Mouse (Mus musculus) bone marrow, adult 2 months (tissue): ENCODE results near the gene Vsig10. TPM values are rescaled to one million over a fixed set of nuclear protein-coding genes. Genes with fewer than 3 reads are reported as not detected.

Experiments
- H3K27ac ChIP-seq: fragments of 200-500 bp; 2 replicates; pipeline ENCODE4 v1.5.1; 2012; ENCODE audit warnings: low read depth, mild to moderate bottlenecking, control low read depth, inconsistent platforms, low read length; ENCODE audit not compliant: control insufficient read depth, poor library complexity, insufficient read depth
- H3K4me1 ChIP-seq: fragments of 200-500 bp; 2 replicates; pipeline ENCODE4 v1.6.1; 2011; ENCODE audit warnings: low read length; ENCODE audit not compliant: control insufficient read depth, insufficient read depth
- H3K4me3 ChIP-seq: fragments of 200-500 bp; replicated peaks from 2 replicates; pipeline ENCODE3; 2011; ENCODE audit warnings: mild to moderate bottlenecking, low read depth, low read length, control low read depth; ENCODE audit not compliant: control insufficient read depth
- CTCF ChIP-seq: fragments of 200-500 bp; IDR thresholded peaks from 2 replicates; pipeline ENCODE4 v1.5.1; 2011; ENCODE audit warnings: low read length, control low read depth; ENCODE audit not compliant: control insufficient read depth, insufficient read depth
- POLR2A ChIP-seq: fragments of 200-500 bp; IDR thresholded peaks from 2 replicates; pipeline ENCODE4 v1.6.1; 2011; ENCODE audit warnings: low read depth, mild to moderate bottlenecking, control low read depth, low read length, borderline replicate concordance; ENCODE audit not compliant: control insufficient read depth
- WGBS: fragments of 180-500 bp; shearing (Covaris S2); methylation state at CpG from one replicate; pipeline ENCODE4 v1.1.7; 2018; 5-methylcytosine and 5-hydroxymethylcytosine counted together
- polyA plus RNA-seq: library from polyadenylated mRNA; stranded (reverse); fragments of >200 nt; gene quantifications from 2 replicates; pipeline ENCODE4 v1.2.4, GENCODE M21; 2011; ENCODE audit warnings: low replicate concordance; ENCODE audit not compliant: missing spikeins, insufficient read depth, insufficient read length

The Vsig10 gene
- 2.1 and 5.3 TPM in 2 replicates for polyA plus RNA-seq

DNA sequence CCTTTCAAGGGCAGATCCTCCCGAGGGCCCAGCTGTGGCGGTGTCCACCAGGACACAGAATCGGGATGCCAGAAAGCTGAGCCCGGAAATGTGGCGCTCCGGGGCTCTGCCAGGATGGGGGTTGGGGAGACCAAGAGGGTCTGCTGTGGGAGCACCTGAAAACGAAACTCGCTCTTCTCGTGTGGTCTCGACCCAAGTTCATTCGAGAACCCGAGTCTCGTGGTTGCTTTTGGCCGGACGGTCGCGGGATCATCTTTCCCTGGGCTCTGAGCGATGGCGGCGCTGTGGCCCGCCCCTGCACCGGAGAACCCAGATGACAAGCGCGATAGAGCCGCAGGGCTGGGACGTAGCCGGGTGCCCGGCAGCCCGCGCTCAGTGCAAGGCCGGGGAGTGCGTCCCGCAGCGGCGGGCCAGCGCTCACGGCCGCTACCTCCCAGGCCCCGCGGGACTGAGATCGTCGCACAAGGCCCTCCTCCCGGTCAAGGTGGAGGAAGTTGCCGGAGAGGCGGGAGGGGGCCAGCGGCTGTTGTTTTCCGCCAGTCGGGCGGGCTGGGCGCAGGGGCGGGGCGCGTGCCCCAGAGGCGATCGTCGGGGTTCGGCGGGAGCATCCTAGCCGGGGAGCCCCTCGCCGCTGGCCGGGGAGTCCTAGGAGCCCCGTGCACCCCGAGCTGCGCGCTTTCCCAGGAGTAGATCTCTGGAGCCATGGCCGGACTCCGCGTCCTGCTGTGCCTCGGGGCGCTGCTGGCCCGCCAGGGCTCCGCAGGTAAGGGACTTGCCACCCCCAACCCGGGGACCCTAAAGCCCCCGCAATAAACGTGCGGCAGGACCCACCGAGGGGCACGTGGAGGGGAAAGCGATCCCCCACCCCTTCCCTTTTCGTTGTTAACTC is at the start of gene Vsig10:
Gene Vsig10 (plus strand): TSS at position 343 of the 889 bp plus-strand sequence.
- H3K27ac ChIP-seq = peak within 1 kb of the TSS; percentile 55
- TF ChIP-seq CTCF (no peak), POLR2A (peak; percentile 50; the same call in 1 of the 2 replicates)
- peak within 1 kb of the TSS; percentile 68 for H3K4me3 ChIP-seq
- no peaks in the 10 kb centered on the region for H3K4me1 ChIP-seq
- WGBS = under 1% methylated on average over 81 of the region's 81 CpGs

DNA sequence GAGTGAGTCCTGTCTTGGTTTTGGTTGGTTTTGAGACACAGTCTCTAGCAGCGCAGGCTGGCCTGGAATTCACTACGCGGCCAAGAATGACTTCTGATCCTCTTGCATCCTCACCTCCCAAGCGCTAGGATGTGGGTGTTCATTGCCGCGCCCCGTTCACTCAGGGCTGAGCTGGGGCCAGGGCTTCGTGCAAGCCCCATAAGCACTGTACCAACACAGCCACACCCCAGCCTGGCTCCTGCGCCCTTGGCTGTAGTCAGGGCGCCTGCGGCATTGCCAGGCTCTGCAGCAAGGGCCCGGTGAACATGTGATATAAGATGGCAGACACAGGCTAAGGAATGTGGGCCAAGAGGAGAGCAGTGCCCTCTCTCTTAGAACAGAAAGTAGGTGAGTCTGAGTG is 49.5 kb upstream of the Vsig10 start:
- WGBS = 93% methylated on average over 12 of the region's 12 CpGs
- TF ChIP-seq POLR2A (no peak), CTCF (no peak)

DNA sequence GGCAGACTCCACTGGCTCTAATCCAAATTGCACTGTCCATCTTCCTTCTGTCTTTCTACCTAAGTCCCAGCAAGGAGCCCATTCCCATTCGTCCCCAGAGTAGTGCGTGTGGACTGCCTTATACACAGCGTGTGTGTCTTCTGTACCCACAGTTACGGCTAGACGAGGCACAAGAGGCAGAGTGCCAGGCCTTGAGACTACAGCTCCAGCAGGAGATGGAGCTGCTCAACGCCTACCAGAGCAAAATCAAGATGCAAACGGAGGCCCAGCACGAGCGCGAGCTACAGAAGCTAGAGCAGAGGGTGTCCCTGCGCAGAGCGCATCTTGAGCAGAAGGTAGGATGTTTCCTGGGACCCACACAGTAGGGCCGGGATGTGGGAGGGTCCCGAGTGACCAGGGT is 46.9 kb upstream of the Vsig10 start:
- Histone ChIP-seq H3K4me1 (no peaks in the 10 kb centered on the region; the same call in 1 of the 2 replicates), H3K4me3 (no peak overlapping the region), H3K27ac (no peak overlapping the region)
- TF ChIP-seq CTCF = no peak
- no peak for TF ChIP-seq POLR2A
- 90% methylated on average over 14 of the region's 14 CpGs for WGBS

More for the DNA sequence above, 49.5 kb upstream of the Vsig10 start:
- no peak overlapping the region for H3K4me3 ChIP-seq
- H3K27ac ChIP-seq = no peak overlapping the region
- H3K4me1 ChIP-seq = no peaks in the 10 kb centered on the region; the same call in 1 of the 2 replicates

DNA sequence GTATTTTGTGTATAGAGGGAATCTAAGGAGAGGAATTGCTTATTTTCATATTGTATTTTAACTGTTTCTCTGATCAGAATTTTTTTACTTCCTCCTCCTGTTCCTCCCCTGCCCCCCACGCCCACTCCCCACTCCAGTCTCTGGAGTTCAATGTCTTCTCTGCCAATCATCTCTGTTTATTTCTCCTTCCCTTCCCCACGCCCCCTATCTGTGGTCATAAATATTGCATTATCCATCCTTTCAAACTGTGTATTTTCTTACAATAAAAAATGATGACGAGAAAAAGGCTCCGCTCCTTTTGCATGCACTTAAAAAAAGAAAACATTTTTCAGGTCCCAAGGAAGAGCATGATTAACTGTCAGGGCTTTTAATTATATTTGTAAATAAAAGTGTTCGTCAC is 44.1 kb upstream of the Vsig10 start:
- no peak overlapping the region for H3K4me3 ChIP-seq
- H3K4me1 ChIP-seq = no peaks in the 10 kb centered on the region; the same call in 1 of the 2 replicates
- H3K27ac ChIP-seq = no peak overlapping the region
- 68% methylated on average over 5 of the region's 5 CpGs for WGBS
- TF ChIP-seq CTCF (no peak), POLR2A (no peak)

DNA sequence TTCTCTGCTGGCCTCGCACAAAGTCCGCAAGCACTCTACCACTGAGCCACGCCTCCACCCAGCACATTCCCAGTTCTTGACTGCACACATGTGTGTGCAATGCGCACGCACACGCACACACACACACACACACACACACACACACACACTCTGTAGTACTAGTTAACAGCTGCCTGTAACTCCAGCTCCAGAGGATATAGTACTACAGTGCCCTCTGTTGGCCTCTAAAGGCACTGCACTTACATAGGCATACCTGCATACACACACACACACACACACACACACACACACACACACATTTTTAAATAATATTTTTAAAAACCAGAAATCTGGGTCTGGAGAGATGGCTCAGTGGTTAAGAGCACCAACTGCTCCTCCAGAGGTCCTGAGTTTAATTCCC is 41.1 kb upstream of the Vsig10 start:
- Histone ChIP-seq H3K27ac (no peak overlapping the region), H3K4me3 (no peak overlapping the region), H3K4me1 (no peaks in the 10 kb centered on the region)
- no peak for TF ChIP-seq POLR2A
- TF ChIP-seq CTCF = no peak
- 91% methylated on average over 6 of the region's 6 CpGs for whole genome bisulfite sequencing

DNA sequence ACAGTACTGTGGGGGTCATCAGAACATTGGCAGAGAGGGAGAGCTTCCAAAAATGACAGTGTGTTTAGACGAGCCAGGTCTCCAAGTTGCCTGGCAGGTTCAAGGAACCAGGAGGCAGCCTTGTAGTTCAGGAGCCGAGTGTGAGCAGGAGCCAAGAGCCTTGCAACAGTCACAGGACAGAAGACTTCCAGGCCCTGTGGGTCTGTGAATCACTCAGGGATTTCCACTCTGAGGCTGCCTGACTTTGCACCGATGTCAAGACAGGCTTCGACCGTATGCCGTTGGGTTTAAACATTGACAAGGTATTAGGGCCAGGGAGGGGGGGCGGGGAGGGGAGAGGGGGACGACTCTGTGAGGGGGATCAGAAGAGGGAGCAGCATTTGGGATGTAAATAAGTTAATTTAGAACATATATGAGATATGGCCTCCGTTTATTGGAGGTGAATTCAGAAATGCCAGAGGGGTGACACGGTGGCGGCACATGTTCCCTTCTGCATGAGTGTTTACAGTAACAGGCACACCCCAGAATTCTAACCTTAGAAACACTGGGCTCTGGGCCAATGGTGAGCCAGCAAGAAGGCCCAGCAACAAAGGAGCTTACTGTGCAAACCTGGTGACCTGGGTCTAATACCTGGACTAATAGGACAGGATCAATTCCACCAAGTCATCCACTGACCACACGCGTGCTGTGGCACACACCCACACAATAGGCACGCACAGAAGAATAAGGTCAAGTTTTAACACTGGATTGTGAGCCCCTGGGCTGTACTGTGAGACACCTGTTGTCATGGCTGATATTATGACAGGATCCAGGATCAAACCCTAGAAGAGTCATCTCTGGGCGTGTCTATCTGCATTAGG is 39.8 kb upstream of the Vsig10 start:
- Histone ChIP-seq H3K27ac (no peak overlapping the region), H3K4me1 (no peaks in the 10 kb centered on the region), H3K4me3 (no peak overlapping the region)
- WGBS = 76% methylated on average over 15 of the region's 15 CpGs
- no peak for TF ChIP-seq CTCF
- TF ChIP-seq POLR2A = no peak

DNA sequence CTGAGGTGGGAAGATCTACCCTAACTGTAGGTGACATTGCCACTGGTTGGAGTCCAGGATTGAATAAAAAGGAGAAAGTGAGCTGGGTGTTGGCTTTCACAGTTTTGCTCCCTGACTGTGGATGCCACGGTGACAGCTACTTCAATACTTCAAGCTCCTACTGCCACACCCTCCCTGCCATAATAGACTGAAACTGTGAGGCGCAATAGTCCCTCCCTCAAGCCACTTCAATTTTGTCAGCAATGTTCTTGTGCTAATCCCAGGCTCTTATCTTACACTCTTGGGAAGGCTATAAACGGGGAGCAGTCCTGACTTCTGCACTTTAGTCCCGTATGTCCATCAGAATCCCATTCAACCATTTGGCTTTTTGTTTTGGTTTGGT is 39.2 kb upstream of the Vsig10 start:
- no peak overlapping the region for H3K4me3 ChIP-seq
- H3K27ac ChIP-seq = no peak overlapping the region
- TF ChIP-seq POLR2A (no peak), CTCF (no peak)
- H3K4me1 ChIP-seq = no peaks in the 10 kb centered on the region
- 77% methylated on average over 4 of the region's 4 CpGs for WGBS

DNA sequence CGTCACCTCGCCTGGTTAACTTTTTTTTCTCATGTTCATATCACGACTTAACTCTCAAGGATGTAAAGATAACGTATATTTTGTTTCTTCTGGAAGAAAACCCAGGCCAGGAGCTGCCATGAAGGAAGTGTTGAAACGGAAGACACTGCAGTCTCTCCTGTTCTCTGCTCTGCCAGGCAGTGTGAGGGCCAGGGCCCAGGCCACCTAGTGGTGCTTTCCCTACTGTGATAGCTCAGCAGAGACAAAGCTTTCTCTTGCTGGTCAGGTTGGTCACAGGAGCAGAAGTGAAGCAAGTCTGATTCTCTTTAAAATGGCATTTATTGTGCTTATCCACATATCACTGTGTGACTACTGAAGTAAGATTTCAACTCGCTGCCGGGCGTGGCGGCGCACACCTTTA is 37.3 kb upstream of the Vsig10 start:
- whole genome bisulfite sequencing = 83% methylated on average over 10 of the region's 10 CpGs
- H3K4me1 ChIP-seq = no peaks in the 10 kb centered on the region; the same call in 1 of the 2 replicates
- H3K4me3 ChIP-seq = no peak overlapping the region

DNA sequence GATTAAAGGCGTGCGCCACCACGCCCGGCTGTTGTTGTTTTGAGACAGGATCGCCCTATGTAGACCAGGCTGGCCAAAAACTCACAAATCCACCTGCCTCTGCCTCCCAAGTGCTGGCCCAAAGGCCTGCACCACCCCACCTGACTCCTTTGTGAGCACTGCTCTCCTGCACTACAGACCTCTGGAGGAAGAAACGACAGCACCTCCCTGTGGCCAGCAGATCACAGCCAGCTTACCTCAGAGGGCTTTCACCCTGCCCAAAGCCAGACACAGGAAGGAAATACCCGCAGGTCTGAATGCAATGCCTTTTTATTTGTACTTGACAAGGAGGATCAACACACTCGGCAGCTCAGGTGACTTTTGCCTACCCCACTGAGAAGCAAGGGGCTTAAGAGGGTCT is 36.5 kb upstream of the Vsig10 start:
- Histone ChIP-seq H3K27ac (no peak overlapping the region), H3K4me1 (no peaks in the 10 kb centered on the region; the same call in 1 of the 2 replicates), H3K4me3 (no peak overlapping the region)
- 62% methylated on average over 8 of the region's 8 CpGs for WGBS
- TF ChIP-seq POLR2A (no peak), CTCF (no peak)

More for the DNA sequence above, 37.3 kb upstream of the Vsig10 start:
- TF ChIP-seq POLR2A = no peak
- TF ChIP-seq CTCF = 0 out of 2 replicates have a peak, but pooled peaks have one; percentile 4
- H3K27ac ChIP-seq = no peak overlapping the region
